Mouse (Mus musculus) thymus, adult 2 months (tissue): ENCODE measurements around the gene Olfr1180. TPM values are rescaled to one million over a fixed set of nuclear protein-coding genes. Genes with fewer than 3 reads are reported as not detected.
"Not testable (repeated sequence)": the region's sequence is repeated elsewhere in the genome, so short reads cannot be mapped to it uniquely, and the experiment has no call there.

ENCODE experiments used
- DNase-seq: peaks from one replicate; pipeline ENCODE4 v3.0.0; 2021
- H3K27ac ChIP-seq: fragments of 200-500 bp; 2 replicates; pipeline ENCODE4 v1.5.1; 2012; ENCODE audit warnings: low read length, control low read depth; ENCODE audit not compliant: control insufficient read depth, insufficient read depth
- H3K27me3 ChIP-seq: fragments of 200-500 bp; 2 replicates; pipeline ENCODE4 v1.6.1; 2012; ENCODE audit warnings: mild to moderate bottlenecking, low read length, moderate library complexity, mixed read lengths; ENCODE audit not compliant: control insufficient read depth, insufficient read depth
- H3K36me3 ChIP-seq: fragments of 200-500 bp; 2 replicates; pipeline ENCODE4 v1.6.1; 2012; ENCODE audit warnings: mild to moderate bottlenecking, low read length, moderate library complexity; ENCODE audit not compliant: control insufficient read depth, insufficient read depth
- H3K4me1 ChIP-seq: fragments of 200-500 bp; replicated peaks from 2 replicates; pipeline ENCODE4 v1.6.1; 2012; ENCODE audit warnings: low read length; ENCODE audit not compliant: control insufficient read depth, insufficient read depth
- H3K4me3 ChIP-seq: fragments of 200-500 bp; 2 replicates; pipeline ENCODE4 v1.5.1; 2012; ENCODE audit warnings: mild to moderate bottlenecking, low read length, control low read depth, moderate library complexity; ENCODE audit not compliant: control insufficient read depth, insufficient read depth
- CTCF ChIP-seq: fragments of 200-500 bp; IDR thresholded peaks from 2 replicates; pipeline ENCODE4 v1.5.1; 2012; ENCODE audit warnings: mild to moderate bottlenecking, control low read depth, low read length, moderate library complexity, borderline replicate concordance; ENCODE audit not compliant: control insufficient read depth, poor library complexity, insufficient read depth; ENCODE audit errors: extremely low read depth
- POLR2A ChIP-seq: fragments of 200-500 bp; IDR thresholded peaks from 2 replicates; pipeline ENCODE4 v1.6.1; 2012; ENCODE audit warnings: mild to moderate bottlenecking, low read length, control low read depth, moderate library complexity; ENCODE audit not compliant: control insufficient read depth, poor library complexity, insufficient read depth; ENCODE audit errors: extremely low read depth
- WGBS: fragments of 180-500 bp; shearing (Covaris S2); methylation state at CpG from one replicate; pipeline ENCODE4 v1.1.7; 2018; 5-methylcytosine and 5-hydroxymethylcytosine counted together
- polyA plus RNA-seq: library from polyadenylated mRNA; depleted of rRNA; stranded (reverse); fragments of >200 nt; gene quantifications from 2 replicates; pipeline ENCODE4 v1.2.3, GENCODE M21; 2012; rRNA removed

The Olfr1180 gene
- not detected in 2 replicates for polyA plus RNA-seq

GRCm38 (mm10) chr2:88419051-88419450 lies at the start of gene Olfr1180:
Gene Olfr1180, minus strand, starts transcription at chr2:88419151.
- Histone ChIP-seq H3K4me3 (no peak within 1 kb of the TSS), H3K27ac (no peak within 1 kb of the TSS), H3K4me1 (no peaks in the 10 kb centered on the region), H3K36me3 (no peaks in the 10 kb centered on the region), H3K27me3 (no peaks in the 10 kb centered on the region)
- no peak for TF ChIP-seq POLR2A
- no peak for TF ChIP-seq CTCF
- WGBS = 89% methylated on average over 2 of the region's 2 CpGs
- no peak for DNase-seq

DNA sequence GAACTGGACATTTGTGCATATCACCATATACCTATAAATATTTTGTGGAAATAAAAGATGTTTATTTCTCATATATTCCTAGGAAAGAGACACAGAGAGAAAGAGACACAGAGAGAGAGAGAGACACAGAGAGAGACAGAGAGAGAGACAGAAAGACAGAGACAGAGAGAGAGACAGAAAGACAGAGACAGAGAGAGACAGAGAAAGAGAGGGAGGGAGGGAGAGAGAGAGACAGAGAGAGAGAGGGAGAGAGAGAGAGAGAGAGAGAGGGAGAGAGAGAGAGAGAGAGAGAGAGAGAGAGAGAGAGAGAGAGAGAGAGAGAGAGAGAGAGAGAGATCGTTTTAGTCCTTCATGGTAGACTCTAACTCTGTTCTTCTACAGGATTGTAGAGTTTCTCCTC lies 35.6 kb upstream of the Olfr1180 start, which contains the start of gene Olfr1183:
Olfr1183 (plus strand) TSS at position 301 of the 400 bp plus-strand sequence.
- H3K36me3 ChIP-seq, H3K4me3 ChIP-seq, H3K4me1 ChIP-seq, H3K27me3 ChIP-seq, H3K27ac ChIP-seq, DNase-seq: not testable (repeated sequence)
- 100% methylated on average over 1 of the region's 1 CpGs for WGBS

DNA sequence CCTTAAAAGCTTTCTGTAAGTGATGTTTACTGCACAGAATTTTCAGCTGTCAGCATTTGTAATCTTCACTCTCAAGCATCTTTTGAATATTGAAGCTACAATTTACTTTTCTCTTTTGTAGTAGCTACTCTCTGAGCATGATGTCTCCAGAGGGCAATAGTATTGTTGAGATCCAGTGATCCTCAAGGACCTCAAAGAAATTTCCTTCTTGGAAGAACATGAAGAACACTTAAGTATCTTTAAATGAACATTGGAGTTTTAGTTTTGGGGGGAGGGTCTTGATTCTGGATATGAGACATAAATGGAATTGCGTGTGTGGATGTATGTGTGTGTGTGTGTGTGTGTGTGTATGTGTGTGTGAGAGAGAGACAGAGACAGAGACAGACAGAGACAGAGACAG lies 30.1 kb upstream of the Olfr1180 start, which contains the start of gene Gm13757:
Gm13757 (minus strand) TSS at position 101 of the 400 bp plus-strand sequence.
- no peaks in the 10 kb centered on the region for H3K27me3 ChIP-seq
- H3K4me1 ChIP-seq = no peaks in the 10 kb centered on the region
- H3K4me3 ChIP-seq = no peak within 1 kb of the TSS
- WGBS = 100% methylated on average over 1 of the region's 1 CpGs
- no peak within 1 kb of the TSS for H3K27ac ChIP-seq
- no peaks in the 10 kb centered on the region for H3K36me3 ChIP-seq
- DNase-seq = no peak
- TF ChIP-seq POLR2A (no peak), CTCF (no peak)

- H3K27ac ChIP-seq = no peak within 1 kb of the TSS
- no peak for TF ChIP-seq POLR2A
- no peak for TF ChIP-seq CTCF
- 93% methylated on average over 1 of the region's 1 CpGs for WGBS
- H3K27me3 ChIP-seq = no peaks in the 10 kb centered on the region
- H3K4me1 ChIP-seq = no peaks in the 10 kb centered on the region
- DNase-seq = no peak
- no peaks in the 10 kb centered on the region for H3K36me3 ChIP-seq
- H3K4me3 ChIP-seq = no peak within 1 kb of the TSS
Measured at GRCm38 (mm10) chr2:88426071-88426470, 7.1 kb upstream of the Olfr1180 start, which contains the start of gene Olfr1181. Gene Olfr1181, minus strand, starts transcription at chr2:88426171.

GRCm38 (mm10) chr2:88406353-88406752 lies 12.6 kb downstream of the Olfr1180 start, which contains the start of gene Olfr1179:
Gene Olfr1179, minus strand, starts transcription at chr2:88406453.
- no peak for TF ChIP-seq POLR2A
- no peak for TF ChIP-seq CTCF
- no peaks in the 10 kb centered on the region for H3K36me3 ChIP-seq
- no peaks in the 10 kb centered on the region for H3K27me3 ChIP-seq
- DNase-seq = no peak
- H3K27ac ChIP-seq = no peak within 1 kb of the TSS
- WGBS = 90% methylated on average over 3 of the region's 3 CpGs
- H3K4me3 ChIP-seq = no peak within 1 kb of the TSS
- no peaks in the 10 kb centered on the region for H3K4me1 ChIP-seq

- H3K4me3 ChIP-seq = no peak within 1 kb of the TSS
- no peaks in the 10 kb centered on the region for H3K4me1 ChIP-seq
- H3K36me3 ChIP-seq = no peaks in the 10 kb centered on the region
- H3K27ac ChIP-seq = no peak within 1 kb of the TSS
- TF ChIP-seq CTCF (no peak), POLR2A (no peak)
- DNase-seq = no peak
- H3K27me3 ChIP-seq = no peaks in the 10 kb centered on the region
- 91% methylated on average over 1 of the region's 1 CpGs for whole genome bisulfite sequencing
Measured at GRCm38 (mm10) chr2:88386762-88387161, 32.2 kb downstream of the Olfr1180 start, which contains the start of gene Olfr1178. Gene Olfr1178, plus strand, starts transcription at chr2:88387062.

Other genes with a start within 250 kb of the Olfr1180 start
- not detected in 2 replicates for gene Olfr1168, start 237.3 kb downstream of the Olfr1180 start, polyA plus RNA-seq
- not detected in 2 replicates for gene Olfr1170, start 190.8 kb downstream of the Olfr1180 start, polyA plus RNA-seq
- not detected in 2 replicates for gene Olfr1173, start 139.3 kb downstream of the Olfr1180 start, polyA plus RNA-seq
- 0.05 TPM in 1 of 2 replicates, not detected in the other for gene Olfr1174-ps, start 104.0 kb downstream of the Olfr1180 start, polyA plus RNA-seq
- not detected in 2 replicates for gene Olfr1175-ps, start 91.9 kb downstream of the Olfr1180 start, polyA plus RNA-seq
- gene Olfr1176, start 82.4 kb downstream of the Olfr1180 start, polyA plus RNA-seq = not detected in 2 replicates
- gene Olfr1177-ps, start 72.7 kb downstream of the Olfr1180 start, polyA plus RNA-seq = not detected in 2 replicates
- not detected in 2 replicates for gene Olfr1178, start 32.1 kb downstream of the Olfr1180 start, polyA plus RNA-seq
- not detected in 2 replicates for gene Olfr1179, start 12.7 kb downstream of the Olfr1180 start, polyA plus RNA-seq
- gene Olfr1181, start 7.0 kb upstream of the Olfr1180 start, polyA plus RNA-seq = not detected in 2 replicates
- not detected in 2 replicates for gene Gm13757, start 30.0 kb upstream of the Olfr1180 start, polyA plus RNA-seq
- gene Olfr1183, start 35.7 kb upstream of the Olfr1180 start, polyA plus RNA-seq = not detected in 2 replicates
- not detected in 2 replicates for gene Olfr1184, start 64.4 kb upstream of the Olfr1180 start, polyA plus RNA-seq
- gene Olfr1185-ps1, start 74.2 kb upstream of the Olfr1180 start, polyA plus RNA-seq = not detected in 2 replicates
- gene Olfr1186, start 99.4 kb upstream of the Olfr1180 start, polyA plus RNA-seq = not detected in 2 replicates
- not detected in 2 replicates for gene Olfr1188, start 137.8 kb upstream of the Olfr1180 start, polyA plus RNA-seq
- not detected in 2 replicates for gene Olfr1189, start 167.3 kb upstream of the Olfr1180 start, polyA plus RNA-seq
- gene Olfr1191-ps1, start 221.4 kb upstream of the Olfr1180 start, polyA plus RNA-seq = not detected in 2 replicates
- gene Olfr1192-ps1, start 229.4 kb upstream of the Olfr1180 start, polyA plus RNA-seq = not detected in 2 replicates